ENCODE assay signal across 32 mouse cellular contexts in the genomic region with DNA sequence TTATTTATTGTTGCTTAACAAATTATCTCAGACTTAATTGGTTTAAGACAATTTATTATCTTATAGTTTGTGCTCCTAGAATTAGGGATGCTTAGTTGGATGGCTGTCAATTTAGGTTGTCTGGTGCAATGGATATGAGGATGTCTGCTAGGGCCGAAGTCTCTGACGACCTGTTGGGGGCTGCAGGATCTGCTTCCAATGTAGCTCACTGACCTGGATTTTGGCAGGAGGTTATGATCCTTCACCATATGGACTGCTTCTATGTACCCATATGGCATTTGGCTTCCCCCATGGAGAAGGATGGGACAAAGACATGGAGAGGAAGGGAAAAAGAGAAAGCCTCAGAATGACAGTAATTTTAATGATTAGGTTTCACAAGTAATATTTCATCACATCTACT.
DNase-seq lines count a peak whose midpoint lies in the region; ATAC-seq and TF ChIP-seq lines count a peak whose summit lies in the region.
"Had no signal": no experiment of that assay in that cellular context is flagged by ENCODE, and none has a peak within 500 bp of the region (broad histone marks: within the 10 kb centered on the region; RNA-seq: fewer than 3 reads in every experiment).

No protein-coding gene starts in this region.

- H3K4me3 ChIP-seq in hindbrain, postnatal 0 days (ENCODE audit: low read length) = no peak overlapping the region
- no peak overlapping the region for H3K4me3 ChIP-seq in hindbrain, embryonic 16.5 days (ENCODE audit: low read length)
- H3K4me3 ChIP-seq in forebrain, embryonic 15.5 days = no peak overlapping the region
- H3K4me3 ChIP-seq: erythroblast, embryonic 14.5 days; forebrain, embryonic 12.5 days; heart, embryonic 10.5 days; heart, embryonic 15.5 days; hindbrain, embryonic 13.5 days; kidney, embryonic 15.5 days; left cerebral cortex, adult 2 months; limb, embryonic 10.5 days; limb, embryonic 15.5 days; liver, embryonic 13.5 days; megakaryocyte, embryonic 14.5 days; midbrain, embryonic 12.5 days had no signal

- no peaks in the 10 kb centered on the region for H3K27me3 ChIP-seq in hindbrain, postnatal 0 days (ENCODE audit: insufficient read depth, low read length)
- H3K27me3 ChIP-seq in hindbrain, embryonic 16.5 days (replicated peaks; ENCODE audit: control insufficient read depth, insufficient read depth, low read length) = no peaks in the 10 kb centered on the region
- H3K27me3 ChIP-seq in forebrain, embryonic 15.5 days = no peaks in the 10 kb centered on the region
- H3K27me3 ChIP-seq: forebrain, embryonic 12.5 days; heart, embryonic 15.5 days; hindbrain, embryonic 13.5 days; kidney, embryonic 15.5 days; limb, embryonic 15.5 days; liver, embryonic 13.5 days; megakaryocyte, embryonic 14.5 days; midbrain, embryonic 12.5 days had no signal

- no peaks in the 10 kb centered on the region for H3K36me3 ChIP-seq in hindbrain, postnatal 0 days (ENCODE audit: insufficient read depth, low read length)
- no peaks in the 10 kb centered on the region for H3K36me3 ChIP-seq in hindbrain, embryonic 16.5 days (ENCODE audit: control insufficient read depth, insufficient read depth, low read length)
- H3K36me3 ChIP-seq in forebrain, embryonic 15.5 days = no peaks in the 10 kb centered on the region
- H3K36me3 ChIP-seq: forebrain, embryonic 12.5 days; G1E; heart, embryonic 10.5 days; heart, embryonic 15.5 days; hindbrain, embryonic 13.5 days; kidney, embryonic 15.5 days; limb, embryonic 10.5 days; limb, embryonic 15.5 days; liver, embryonic 13.5 days; midbrain, embryonic 12.5 days had no signal

- no peaks in the 10 kb centered on the region for H3K9me3 ChIP-seq in hindbrain, postnatal 0 days (ENCODE audit: low read length)
- H3K9me3 ChIP-seq in hindbrain, embryonic 16.5 days (ENCODE audit: control insufficient read depth, low read length) = no peaks in the 10 kb centered on the region
- H3K9me3 ChIP-seq in forebrain, embryonic 15.5 days = no peaks in the 10 kb centered on the region
- H3K9me3 ChIP-seq: forebrain, embryonic 12.5 days; G1E; heart, embryonic 10.5 days; heart, embryonic 15.5 days; hindbrain, embryonic 13.5 days; kidney, embryonic 15.5 days; limb, embryonic 10.5 days; limb, embryonic 15.5 days; liver, embryonic 13.5 days; megakaryocyte, embryonic 14.5 days; midbrain, embryonic 12.5 days had no signal

- peak; percentile 14 for DNase-seq in hindbrain, postnatal 0 days (ENCODE audit: low spot score)
- DNase-seq in cerebellum, adult 18-20 months = peak; percentile 30 to 56
- peak; percentile 55 to 63 for DNase-seq in cerebellum, postnatal 10 days
- peak; percentile 5 for DNase-seq in retina, postnatal 1 day
- DNase-seq in left cerebral cortex, postnatal 25 days (ENCODE audit: low spot score in 2 of 2) = no peak
- DNase-seq: adrenal gland, postnatal 10 days; gastrocnemius, postnatal 10 days; heart, postnatal 4 days; kidney, adult 11 months; kidney, postnatal 25 days; liver, embryonic 13.5 days; lung, adult 18-20 months; lung, postnatal 4 days; right cerebral cortex, postnatal 4 days; thymus, adult 2 months; thymus, postnatal 4 days had no signal

- WGBS in hindbrain, postnatal 0 days = 63% methylated on average over 2 of the region's 2 CpGs
- WGBS in hindbrain, embryonic 16.5 days = 74% methylated on average over 2 of the region's 2 CpGs
- 82% methylated on average over 2 of the region's 2 CpGs for WGBS in forebrain, embryonic 15.5 days

- H3K4me1 ChIP-seq in hindbrain, postnatal 0 days (ENCODE audit: insufficient read depth, low read length) = no peaks in the 10 kb centered on the region
- no peaks in the 10 kb centered on the region for H3K4me1 ChIP-seq in hindbrain, embryonic 16.5 days (ENCODE audit: control insufficient read depth, insufficient read depth, low read depth, low read length)
- H3K4me1 ChIP-seq in forebrain, embryonic 15.5 days = no peaks in the 10 kb centered on the region
- H3K4me1 ChIP-seq: forebrain, embryonic 12.5 days; heart, embryonic 10.5 days; heart, embryonic 15.5 days; hindbrain, embryonic 13.5 days; kidney, embryonic 15.5 days; limb, embryonic 10.5 days; limb, embryonic 15.5 days; liver, embryonic 13.5 days; megakaryocyte, embryonic 14.5 days; midbrain, embryonic 12.5 days had no signal

- ATAC-seq in hindbrain, postnatal 0 days = no peak
- no peak for ATAC-seq in hindbrain, embryonic 16.5 days
- ATAC-seq in forebrain, embryonic 15.5 days (replicated peaks) = no peak
- ATAC-seq: inflammation-experienced regulatory T-cells, adult 6 months; lung, postnatal 0 days had no signal

- no peak overlapping the region for H3K9ac ChIP-seq in hindbrain, postnatal 0 days (replicated peaks; ENCODE audit: low read length)
- H3K9ac ChIP-seq in hindbrain, embryonic 16.5 days (ENCODE audit: low read depth, low read length) = no peak overlapping the region
- no peak overlapping the region for H3K9ac ChIP-seq in forebrain, embryonic 15.5 days (replicated peaks)
- H3K9ac ChIP-seq: forebrain, embryonic 12.5 days; heart, embryonic 15.5 days; hindbrain, embryonic 13.5 days; kidney, embryonic 15.5 days; limb, embryonic 15.5 days; liver, embryonic 13.5 days; midbrain, embryonic 12.5 days had no signal

- TF ChIP-seq CTCF in hindbrain, postnatal 0 days (IDR thresholded peaks at IDR 0.05; ENCODE audit: low read depth) = no peak

- no peak overlapping the region for H3K27ac ChIP-seq in hindbrain, postnatal 0 days
- no peak overlapping the region for H3K27ac ChIP-seq in hindbrain, embryonic 16.5 days (ENCODE audit: low read depth, low read length)
- H3K27ac ChIP-seq in forebrain, embryonic 15.5 days (replicated peaks) = no peak overlapping the region
- H3K27ac ChIP-seq: forebrain, embryonic 12.5 days; heart, embryonic 10.5 days; heart, embryonic 15.5 days; hindbrain, embryonic 13.5 days; kidney, embryonic 15.5 days; left cerebral cortex, adult 2 months; limb, embryonic 10.5 days; limb, embryonic 15.5 days; liver, embryonic 13.5 days; midbrain, embryonic 12.5 days had no signal

- intact Hi-C loops in left cerebral cortex, postnatal 25 days (cut with DNase I) = no loop called here

- no peak overlapping the region for H3K4me2 ChIP-seq in hindbrain, postnatal 0 days (ENCODE audit: low read depth, low read length)
- no peak overlapping the region for H3K4me2 ChIP-seq in hindbrain, embryonic 16.5 days (ENCODE audit: low read length)
- H3K4me2 ChIP-seq in forebrain, embryonic 15.5 days (replicated peaks) = no peak overlapping the region
- H3K4me2 ChIP-seq: forebrain, embryonic 12.5 days; heart, embryonic 15.5 days; hindbrain, embryonic 13.5 days; kidney, embryonic 15.5 days; limb, embryonic 15.5 days; liver, embryonic 13.5 days; midbrain, embryonic 12.5 days had no signal

Comparison
In these comparisons a context has a peak if more than half of its experiments do, and no peak if none do; other contexts are left out.
1. DNase-seq: peak in hindbrain, postnatal 0 days (single experiment), cerebellum, adult 18-20 months (2 of 2), cerebellum, postnatal 10 days (2 of 2) and retina, postnatal 1 day (single experiment); none in left cerebral cortex, postnatal 25 days (0 of 2).